Mouse (Mus musculus): ENCODE results near the gene Tes.
A peak's percentile ranks its signal among the peaks of the same experiment; 100 is the strongest.

The Tes gene

DNA sequence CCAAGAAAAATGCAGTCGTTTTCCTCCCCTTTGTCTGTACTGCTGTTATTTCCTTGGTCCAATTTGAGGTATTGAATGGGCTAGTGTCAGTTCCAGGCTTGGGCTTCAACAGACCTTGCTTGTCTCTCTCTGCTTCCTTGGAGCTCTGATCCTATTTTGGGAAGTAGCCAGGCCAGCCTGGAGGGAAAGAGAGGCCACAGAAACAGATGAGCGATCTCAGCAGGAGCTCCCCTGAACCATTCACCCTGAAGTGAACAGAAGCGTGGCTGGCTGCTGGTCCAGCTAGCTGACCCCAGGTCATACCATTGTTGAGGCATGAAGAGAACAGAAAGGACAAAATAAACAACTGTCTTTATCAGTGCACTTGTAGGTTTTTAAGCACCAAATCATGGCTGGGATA lies 12.8 kb downstream of the Tes start:
- no peak for DNase-seq (ENCODE audit: low spot score in 2 of 2)

DNA sequence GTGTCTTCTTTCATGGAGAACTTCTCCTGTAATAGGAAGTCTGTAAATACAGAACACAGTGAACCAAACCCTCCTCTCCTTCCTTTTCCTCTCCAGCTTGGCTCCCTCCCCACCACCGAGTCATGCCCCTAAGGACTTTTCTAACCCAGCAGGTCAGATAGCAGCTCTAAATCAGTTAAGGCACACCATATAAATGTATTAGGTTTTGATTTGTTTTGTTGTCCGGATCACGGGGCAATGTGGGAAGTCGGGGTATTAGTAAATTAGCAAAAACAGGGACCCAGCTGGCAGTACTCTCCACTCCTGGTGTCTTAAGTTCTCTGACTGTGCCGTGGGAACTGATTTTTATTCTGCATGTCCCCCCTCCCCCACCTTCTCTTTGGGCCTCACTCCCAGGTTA lies 14.4 kb downstream of the Tes start:
- DNase-seq (ENCODE audit: low spot score in 2 of 2): no peak

DNA sequence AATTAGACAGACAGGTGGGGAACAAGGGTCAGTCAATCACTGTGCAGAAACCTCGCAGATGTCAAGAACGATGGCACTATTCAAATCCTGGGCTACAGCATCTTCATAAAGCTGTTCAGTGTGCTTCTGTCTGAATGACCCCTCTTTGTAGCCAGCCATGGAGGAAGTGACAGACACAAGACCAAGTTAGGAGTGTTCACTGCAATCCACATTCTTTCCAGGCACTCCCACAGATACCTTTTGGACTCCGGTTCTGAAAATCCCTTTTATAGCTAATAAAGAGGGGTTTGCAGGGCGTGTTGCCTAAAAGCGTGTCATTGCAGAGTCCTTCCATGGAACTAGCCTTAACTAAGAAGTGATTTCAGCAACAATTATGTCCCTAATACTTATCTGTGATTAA lies 14.9 kb downstream of the Tes start:
- no peak for DNase-seq (ENCODE audit: low spot score in 2 of 2)

DNA sequence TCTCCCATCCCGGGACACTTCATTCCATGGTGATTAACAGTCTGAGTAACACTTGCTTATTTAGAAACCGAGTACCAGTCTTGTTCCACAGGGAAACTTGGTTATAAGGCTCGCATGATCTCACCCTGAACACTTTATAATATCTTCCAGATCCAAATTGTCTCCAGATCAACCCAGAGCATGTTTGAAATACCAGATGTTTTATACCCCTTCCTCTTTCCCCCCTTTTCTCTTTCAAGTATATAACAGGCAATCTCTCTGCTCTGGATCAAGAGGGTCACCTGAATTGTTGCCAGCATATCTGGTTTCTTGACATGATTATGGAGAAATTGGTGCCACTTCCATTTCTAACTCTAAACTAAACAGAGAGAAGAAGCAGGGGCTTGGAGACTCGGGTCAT lies 17.3 kb downstream of the Tes start:
- no peak for DNase-seq (ENCODE audit: low spot score in 2 of 2)

DNA sequence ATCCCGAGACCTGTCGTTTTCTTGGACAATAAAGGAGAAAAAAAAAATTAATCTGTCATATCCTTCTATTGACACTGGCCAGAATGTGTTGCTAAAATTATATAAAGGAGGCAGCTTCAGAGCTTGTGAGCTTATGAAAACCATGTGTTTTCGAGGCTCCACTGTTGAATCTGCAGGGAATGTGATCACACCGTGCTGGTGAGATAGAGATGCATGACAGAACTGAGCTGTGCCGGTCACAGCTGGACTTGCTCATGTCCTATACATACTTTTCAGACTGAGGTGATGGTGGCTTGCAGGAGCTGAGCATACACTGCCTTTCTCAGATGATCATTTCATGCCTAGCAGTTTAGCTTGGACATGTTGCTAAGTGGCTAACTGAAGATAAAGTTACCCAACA lies 17.9 kb downstream of the Tes start:
- no peak for DNase-seq (ENCODE audit: low spot score in 2 of 2)

DNA sequence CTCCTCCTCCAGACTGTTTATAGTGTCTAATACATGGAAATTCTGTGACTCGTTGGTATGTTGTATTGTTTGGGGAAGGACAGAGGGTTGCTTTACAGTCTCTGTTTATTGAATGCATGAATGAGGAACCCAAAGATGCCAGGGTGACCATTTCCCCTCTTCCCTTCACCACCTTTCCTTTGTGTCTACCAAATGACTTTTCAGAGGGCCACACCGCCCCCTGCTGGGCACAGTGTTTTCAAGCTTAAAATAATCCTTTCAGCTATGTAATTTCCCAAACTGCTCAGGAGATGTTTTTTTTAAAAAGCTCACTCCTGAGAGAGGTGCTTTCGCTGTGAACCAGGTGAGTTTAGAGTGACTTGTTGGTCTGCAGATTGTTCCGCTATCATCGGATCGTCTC lies 22.5 kb downstream of the Tes start:
- DNase-seq (ENCODE audit: low spot score in 2 of 2): peak; percentile 62 to 73

DNA sequence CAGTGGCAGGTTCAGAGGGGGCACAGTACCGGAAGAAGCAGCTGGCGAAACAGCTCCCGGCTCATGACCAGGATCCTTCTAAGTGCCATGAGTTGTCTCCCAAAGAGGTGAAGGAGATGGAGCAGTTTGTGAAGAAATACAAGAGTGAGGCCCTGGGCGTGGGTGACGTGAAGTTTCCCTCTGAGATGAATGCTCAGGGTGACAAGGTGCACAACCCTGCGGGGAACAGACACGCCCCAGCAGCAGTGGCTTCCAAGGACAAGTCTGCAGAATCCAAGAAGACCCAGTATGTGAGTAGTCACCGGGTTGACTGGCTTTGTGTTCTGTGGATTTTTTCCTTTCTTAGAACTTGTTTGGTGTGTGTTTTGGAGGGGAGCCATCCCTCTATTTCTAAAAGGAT lies 32.4 kb downstream of the Tes start:
- no peak for DNase-seq (ENCODE audit: low spot score in 2 of 2)

DNA sequence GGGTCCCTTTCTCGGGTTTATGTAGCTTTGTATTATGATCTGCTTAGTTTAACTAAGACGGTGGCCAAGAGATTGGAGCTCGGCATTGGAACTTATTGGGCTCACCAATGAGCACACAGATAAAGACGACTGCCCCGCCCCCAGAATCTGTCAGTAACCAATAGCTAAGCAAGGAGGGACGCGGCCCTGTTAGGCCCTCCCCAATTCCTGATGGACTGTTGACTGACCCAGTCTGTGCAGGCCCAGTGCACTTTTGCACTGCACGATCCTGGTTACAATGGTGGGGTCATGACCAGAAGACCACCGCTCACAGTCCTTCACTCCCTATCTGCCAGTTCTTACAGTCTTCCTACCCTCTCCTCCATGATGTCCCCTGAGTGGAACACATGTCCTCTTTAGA lies 33.6 kb downstream of the Tes start:
- DNase-seq (ENCODE audit: low spot score in 2 of 2): no peak

DNA sequence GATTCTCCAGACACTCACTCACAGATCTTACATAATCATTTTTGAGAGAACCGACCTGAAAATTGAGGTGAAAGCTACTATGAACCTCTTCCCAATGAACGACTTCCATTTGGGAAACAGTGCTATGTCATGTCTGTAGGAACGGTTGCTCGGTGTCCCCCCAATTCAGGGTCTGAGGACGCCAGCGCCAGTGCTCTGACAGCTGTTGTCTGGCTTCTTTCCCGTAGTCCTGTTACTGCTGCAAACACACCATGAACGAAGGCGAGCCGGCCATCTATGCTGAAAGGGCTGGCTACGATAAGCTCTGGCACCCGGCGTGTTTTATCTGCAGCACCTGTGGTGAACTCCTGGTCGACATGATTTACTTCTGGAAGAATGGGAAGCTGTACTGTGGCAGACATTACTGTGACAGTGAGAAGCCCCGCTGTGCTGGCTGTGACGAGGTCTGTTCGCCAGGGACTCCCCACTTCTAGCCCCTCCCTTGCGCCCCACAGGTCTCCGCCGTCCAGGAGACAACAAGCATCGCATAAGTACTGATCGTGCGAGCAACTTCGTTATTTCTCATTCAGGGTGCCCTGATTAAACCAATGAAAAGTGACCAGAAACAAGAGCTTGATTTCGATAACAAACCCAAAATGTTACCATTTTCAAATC lies 34.7 kb downstream of the Tes start:
- DNase-seq (ENCODE audit: low spot score in 2 of 2): no peak

DNA sequence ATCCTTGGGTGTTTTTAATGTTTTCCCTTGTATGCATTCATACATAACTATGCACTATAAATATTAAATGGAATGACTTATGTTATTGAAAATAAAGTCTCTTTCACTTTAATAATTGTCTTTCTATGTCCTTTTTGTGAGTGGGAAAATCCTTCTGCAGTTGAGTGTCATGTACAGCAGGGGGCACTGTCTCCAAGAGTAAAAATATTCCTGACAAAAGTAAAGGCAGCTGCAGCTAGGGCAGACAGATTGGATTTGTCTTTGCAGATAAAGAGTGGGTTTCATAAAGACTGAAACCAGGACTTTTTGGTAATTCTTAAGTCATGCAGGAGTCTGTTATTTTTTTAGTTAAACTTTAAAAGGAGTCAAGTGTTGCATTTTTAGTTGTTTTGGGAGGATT lies 40.8 kb downstream of the Tes start:
- DNase-seq (ENCODE audit: low spot score in 2 of 2): peak; percentile 27 to 50

DNA sequence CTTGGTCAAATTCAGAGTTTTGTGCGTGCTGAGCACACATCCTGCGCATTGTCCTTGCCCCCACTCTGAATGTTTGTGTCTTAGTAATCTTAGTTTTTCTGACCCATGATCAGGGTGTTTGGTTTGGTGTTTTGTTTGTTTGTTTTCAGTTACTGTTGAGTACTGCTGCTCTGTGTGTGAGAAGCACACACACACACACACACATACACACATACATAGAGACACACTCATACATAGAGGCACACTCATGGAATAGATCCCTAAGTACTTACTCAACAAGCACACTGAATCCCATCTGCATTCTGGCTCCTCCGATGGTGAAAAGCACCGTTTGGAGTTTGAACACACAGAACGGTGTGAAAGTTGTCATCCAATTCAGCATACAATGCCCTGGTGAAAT lies 41.5 kb downstream of the Tes start:
- no peak for DNase-seq (ENCODE audit: low spot score in 2 of 2)

DNA sequence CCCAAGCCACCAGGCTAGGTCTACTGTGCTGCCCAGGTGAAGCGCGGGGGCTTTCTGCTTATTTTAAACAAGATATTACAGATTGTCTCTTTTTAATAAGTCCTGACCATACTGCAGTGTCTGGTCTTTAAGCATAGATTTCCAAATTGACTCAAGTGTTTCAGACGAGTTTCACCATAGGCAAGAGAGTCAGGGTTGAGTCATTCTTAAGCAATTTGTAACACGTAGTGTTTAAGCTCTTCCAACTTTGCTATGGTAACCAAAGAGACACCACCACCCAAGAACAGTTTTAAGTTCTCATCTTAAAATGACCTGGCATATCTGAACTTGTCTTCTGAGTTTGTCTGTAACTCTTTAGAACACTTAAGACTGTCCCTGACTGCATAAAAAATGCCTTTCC lies 44.3 kb downstream of the Tes start:
- no peak for DNase-seq (ENCODE audit: low spot score in 2 of 2)

DNA sequence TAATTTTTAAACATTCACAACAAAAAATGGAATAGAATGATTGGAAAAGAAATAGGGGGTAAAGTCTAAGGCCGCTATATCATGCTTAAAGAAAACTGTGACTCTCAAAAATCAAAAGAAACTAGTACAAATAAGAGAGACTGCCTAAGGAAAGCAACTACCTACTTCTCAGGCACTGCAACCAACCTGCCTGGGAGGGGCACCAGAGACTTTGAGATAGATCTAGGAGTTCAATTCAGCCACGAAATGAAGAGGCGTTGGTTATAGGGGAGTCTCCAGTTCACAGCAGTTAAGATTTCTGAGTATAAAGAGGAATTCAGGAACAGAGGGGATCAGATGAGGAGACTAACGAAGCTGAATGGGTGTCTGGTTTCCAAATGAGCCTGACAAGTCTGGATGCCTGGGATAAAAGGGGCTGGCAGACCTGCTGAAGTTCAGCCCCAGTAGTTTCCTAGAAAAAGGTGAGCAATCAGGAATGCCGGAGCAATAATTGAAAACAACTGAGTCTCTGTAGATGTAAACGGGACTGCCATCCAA lies 45.7 kb downstream of the Tes start:
- DNase-seq (ENCODE audit: low spot score in 2 of 2): no peak

DNA sequence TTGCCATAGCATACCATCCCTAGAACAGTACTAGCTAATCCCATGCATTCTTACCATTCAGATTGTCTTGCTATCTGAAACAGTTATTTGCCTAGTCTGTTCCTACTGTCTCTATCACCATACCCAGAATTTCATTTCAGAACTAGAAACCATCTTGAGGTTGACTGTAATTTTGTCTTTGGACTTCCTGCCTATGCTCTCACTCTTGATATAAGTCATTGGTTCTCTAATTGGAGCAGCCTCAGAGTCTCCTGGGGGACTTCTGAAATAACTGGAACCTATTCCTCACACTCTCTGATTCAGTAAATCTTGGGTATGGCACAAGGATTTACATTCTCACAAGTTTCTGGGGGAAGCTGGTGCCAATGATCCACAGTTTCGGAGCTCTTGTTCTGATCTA lies 47.1 kb downstream of the Tes start:
- DNase-seq (ENCODE audit: low spot score in 2 of 2): no peak

DNA sequence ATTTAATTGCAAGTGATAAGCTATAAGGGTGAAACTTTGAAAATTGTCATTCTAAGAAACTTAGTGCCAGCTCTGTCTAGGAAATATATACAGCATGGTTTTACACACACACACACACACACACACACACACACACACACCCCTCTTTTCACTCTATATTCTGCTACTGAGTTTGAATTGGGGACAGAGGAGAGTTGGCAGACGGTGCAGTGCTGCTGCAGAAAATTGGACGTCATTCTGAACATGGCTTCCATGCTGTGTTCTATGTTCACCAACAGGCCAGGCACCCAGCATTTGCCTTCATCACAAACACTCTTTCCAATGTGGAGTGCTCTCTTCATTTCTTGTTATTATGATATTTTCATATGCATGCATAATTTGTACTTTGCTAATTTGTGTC lies 48.0 kb downstream of the Tes start:
- no peak for DNase-seq (ENCODE audit: low spot score in 2 of 2)

DNA sequence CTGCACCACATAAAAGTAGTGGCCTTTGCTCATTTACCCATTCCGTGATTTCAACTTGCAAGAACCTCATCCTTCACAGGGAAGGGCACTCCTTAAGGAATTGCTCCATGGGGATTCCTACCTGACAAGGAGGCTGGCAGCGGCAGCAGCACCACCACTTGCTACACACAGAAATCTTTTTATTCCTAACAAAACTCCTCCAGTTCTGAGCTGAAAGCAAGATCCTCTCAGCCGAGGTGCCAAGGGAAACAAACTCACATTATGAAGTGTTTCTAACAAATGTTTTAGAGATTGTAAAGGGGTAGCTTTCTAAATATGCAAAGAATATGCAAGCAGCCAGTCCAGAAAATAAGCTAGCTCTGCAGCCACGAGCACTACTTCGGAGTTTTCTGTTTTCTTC lies 49.6 kb downstream of the Tes start:
- no peak for DNase-seq (ENCODE audit: low spot score in 2 of 2)

DNA sequence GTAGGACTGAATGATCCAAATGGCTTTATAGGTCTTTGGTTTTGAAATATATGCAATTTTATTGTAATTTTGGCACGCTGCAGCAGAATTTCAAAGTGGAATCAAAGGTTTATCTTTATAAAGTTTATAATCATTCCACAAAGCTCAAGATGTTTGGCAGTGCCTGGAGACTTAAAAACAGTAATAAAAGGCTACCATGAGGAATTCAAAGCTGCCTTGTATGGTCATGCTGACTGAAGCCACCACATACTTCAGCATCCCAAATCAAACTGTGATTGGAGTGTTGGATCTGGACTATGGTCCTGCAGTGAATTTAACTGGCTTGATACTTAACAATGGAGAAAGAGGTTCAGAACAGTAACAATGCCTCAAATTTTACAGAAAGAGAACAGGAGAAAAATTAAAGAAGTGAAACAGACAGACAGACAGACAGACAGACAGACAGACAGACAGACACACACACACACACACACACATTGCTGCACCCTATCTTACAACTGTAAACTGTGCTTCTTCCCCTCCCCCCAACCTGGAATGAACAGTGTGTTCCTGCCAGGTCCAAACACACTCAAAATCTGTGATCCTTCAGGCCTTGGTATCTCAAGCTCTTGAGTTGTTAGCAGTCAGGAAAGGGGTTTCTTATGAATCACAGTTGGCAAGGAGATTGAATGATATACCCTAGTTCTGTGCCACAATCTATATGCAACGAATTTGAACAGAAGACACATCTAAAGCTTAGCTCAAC lies 50.3 kb downstream of the Tes start:
- DNase-seq (ENCODE audit: low spot score in 2 of 2): no peak

DNA sequence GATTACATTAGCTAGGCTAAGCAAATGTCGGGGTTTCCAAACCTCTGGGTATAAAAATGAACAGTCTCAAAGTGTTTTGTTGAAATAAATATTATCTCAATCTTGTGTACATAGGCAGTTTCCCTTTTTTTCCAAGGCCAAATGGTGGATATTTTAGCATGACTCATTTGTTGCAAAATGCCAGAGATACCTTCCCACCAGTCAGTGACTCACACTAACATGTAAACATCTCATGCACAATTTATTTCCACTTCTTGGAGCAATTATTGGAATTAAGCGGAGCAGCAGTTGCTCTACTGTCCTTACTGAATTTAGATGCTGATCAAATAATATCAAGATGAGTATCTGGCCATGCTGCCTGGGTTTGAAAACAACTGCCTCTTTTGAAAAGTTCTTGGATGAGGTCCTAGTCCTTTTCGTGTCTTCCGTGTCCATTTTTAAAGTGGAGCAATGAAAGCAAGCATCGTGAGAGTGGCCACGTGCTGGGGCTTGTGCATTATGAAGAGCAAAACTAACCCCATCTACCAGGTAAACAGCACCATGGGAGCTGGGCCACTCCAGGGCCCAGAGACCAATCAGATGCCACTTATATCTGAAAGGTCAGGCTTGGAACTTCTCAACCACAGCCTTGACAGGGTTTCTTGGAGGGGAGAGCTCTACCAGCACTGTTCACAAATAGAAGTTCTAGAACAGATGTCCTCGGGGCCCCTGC lies 54.7 kb downstream of the Tes start:
- DNase-seq (ENCODE audit: low spot score in 2 of 2): no peak

DNA sequence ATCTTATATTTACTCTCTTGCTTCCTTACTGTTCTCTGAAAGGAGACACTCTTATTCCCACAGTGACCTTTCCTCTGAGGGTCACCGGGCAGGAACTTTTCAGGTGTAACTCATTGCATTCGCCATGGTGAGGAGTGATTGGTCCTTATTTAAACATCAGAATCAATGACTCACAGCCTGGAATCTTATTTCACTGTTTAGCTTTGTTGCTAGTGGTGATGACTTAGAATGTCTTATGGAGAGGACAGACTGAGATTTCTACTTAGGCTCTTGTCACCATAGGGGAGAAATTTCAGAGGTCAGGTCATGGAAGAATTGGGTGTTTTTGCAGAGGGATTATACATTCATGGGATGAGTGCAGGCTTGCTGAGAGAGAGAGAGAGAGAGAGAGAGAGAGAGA lies 75.1 kb downstream of the Tes start:
- DNase-seq (ENCODE audit: low spot score in 2 of 2): no peak

DNA sequence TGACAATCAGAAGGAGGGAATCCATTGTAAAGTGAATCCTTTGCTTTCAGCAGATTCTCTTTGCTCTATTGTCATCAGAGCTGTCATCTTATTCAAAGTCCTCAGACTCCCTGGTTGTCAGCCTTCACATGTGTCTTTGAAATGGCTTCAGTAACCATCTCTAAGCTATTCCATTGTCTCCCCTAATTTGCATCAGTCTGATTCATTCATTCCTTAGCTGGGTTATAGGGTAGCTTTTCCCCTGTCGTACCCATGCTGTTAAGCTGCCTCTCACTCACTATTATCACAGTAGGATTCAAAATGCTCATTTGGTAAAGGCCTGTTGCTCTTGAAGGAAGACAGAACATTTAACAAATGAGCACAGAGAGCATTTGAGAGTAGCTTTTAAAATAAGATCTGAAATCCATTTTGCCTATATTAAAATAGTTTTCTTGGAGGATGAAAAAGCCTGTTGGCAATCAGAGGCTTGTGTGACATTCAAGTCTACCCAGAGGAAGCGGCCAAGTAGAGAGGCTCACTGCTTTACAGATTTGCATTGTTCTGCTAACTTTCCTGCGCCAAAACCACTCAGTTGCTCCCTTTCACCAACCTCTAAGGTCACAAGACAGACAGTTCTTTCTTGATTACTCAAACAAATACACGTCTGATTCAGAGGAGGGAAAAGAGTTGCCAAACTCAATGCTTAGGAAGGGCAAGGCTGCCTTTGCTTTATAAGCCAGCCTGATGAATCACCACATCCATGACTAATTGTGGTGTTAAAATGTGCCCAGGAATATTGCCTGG lies 77.8 kb downstream of the Tes start:
- DNase-seq (ENCODE audit: low spot score in 2 of 2): peak in 1 of 2 experiments; percentile 11

DNA sequence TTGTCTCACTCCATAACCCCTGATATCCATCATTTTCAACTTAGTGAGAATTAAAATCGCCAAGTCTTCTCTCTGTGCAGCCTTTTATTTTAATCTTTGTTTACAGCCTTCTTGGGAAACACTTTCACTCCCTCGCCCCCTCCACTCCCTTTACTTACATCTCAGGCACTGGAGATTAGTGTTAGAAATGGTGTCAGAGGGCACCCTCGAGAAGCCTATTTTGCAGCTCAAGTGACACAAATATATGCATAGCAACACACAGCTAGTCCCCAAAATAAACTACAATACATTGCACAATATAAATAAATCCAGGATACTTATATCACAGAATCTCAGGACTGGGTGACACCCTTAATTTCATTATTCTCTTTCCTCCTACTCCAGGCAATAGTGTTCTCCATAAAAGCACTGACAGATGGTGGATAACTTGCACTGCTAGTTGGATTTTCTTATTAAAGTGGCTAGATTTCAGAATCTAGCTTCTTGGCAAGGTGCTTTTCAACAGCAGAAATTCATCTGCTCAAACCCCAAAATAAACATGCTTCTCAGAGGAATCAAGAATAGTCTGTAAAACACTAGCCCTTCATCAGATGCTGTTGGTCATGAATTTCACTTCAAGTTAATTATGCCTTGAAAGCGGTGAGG lies 86.2 kb downstream of the Tes start:
- no peak for DNase-seq (ENCODE audit: low spot score in 2 of 2)

DNA sequence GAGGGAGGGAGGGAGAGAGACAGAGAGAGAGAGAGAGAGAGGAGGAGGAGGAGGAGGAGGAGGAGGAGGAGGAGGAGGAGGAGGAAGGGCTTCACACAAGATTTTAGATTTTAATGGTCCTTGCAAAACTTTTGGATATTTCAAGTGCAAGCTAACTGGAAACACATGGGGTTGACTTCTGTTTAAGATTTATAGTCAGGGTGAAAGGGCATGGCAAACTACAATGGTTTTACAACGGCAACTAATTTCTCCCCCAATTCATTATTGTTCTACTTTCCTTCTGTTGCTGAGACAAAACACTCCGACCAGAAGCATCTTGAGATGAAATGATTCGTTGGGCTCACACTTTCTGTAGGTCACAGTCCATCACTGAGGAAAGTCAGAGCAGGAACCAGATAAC lies 87.6 kb downstream of the Tes start:
- no peak for DNase-seq (ENCODE audit: low spot score in 2 of 2)
